Mouse (Mus musculus) kidney, postnatal 0 days (tissue): ENCODE measurements around the gene Lrrc8c. TPM values are rescaled to one million over a fixed set of nuclear protein-coding genes. Genes with fewer than 3 reads are reported as not detected.

Experiments used
- ATAC-seq: fragments of 200-750 bp; cut with Nextera tagmentation; replicated peaks from 2 replicates; pipeline ENCODE4 v1.8.0; 2017; ENCODE audit warnings: low read depth, moderate number of reproducible peaks, moderate TSS enrichment, moderate library complexity; ENCODE audit not compliant: low FRiP score
- DNase-seq: peaks from one replicate; pipeline ENCODE4 v3.0.0-alpha.2; 2016; ENCODE audit warnings: low spot score
- H3K27ac ChIP-seq: fragments of 300-500 bp; sonication (generic); 2 replicates; pipeline ENCODE4 v1.5.1; 2014; ENCODE audit warnings: mild to moderate bottlenecking
- H3K27me3 ChIP-seq: fragments of 300-500 bp; sonication (generic); 2 replicates; pipeline ENCODE4 v1.6.1; 2014; ENCODE audit warnings: low read length, mixed read lengths; ENCODE audit not compliant: insufficient read depth
- H3K36me3 ChIP-seq: fragments of 300-500 bp; sonication (generic); 2 replicates; pipeline ENCODE4 v1.6.1; 2014; ENCODE audit warnings: low read length, mixed read lengths; ENCODE audit not compliant: insufficient read depth
- H3K4me1 ChIP-seq: fragments of 300-500 bp; sonication (generic); replicated peaks from 2 replicates; pipeline ENCODE4 v1.6.1; 2014; ENCODE audit warnings: antibody characterized with exemption, low read length, mixed read lengths; ENCODE audit not compliant: insufficient read depth
- H3K4me2 ChIP-seq: fragments of 300-500 bp; sonication (generic); 2 replicates; pipeline ENCODE4 v1.6.1; 2014; ENCODE audit warnings: mild to moderate bottlenecking, low read length, moderate library complexity, mixed read lengths
- H3K4me3 ChIP-seq: fragments of 300-500 bp; sonication (generic); replicated peaks from 2 replicates; pipeline ENCODE4 v1.5.1; 2014; ENCODE audit warnings: low read depth, low read length
- H3K9ac ChIP-seq: fragments of 300-500 bp; sonication (generic); 2 replicates; pipeline ENCODE4 v1.6.1; 2014; ENCODE audit warnings: low read depth, low read length
- H3K9me3 ChIP-seq: fragments of 300-500 bp; sonication (generic); replicated peaks from 2 replicates; pipeline ENCODE4 v1.6.1; 2016; ENCODE audit warnings: low read length, inconsistent platforms, mixed read lengths
- CTCF ChIP-seq: IDR thresholded peaks from 2 replicates; pipeline ENCODE4 v1.5.1; 2016; ENCODE audit warnings: antibody characterized with exemption, low read depth, mild to moderate bottlenecking, moderate library complexity
- WGBS: fragments of 180-500 bp; shearing (Covaris S2); extraction: QIAGEN DNeasy Blood & Tissue Kit; methylation state at CpG from one replicate; pipeline ENCODE4 v1.1.7; 2014; 5-methylcytosine and 5-hydroxymethylcytosine counted together
- polyA plus RNA-seq: library from polyadenylated mRNA; unstranded; fragments of >200 nt; fragmentation: Nextera tagmentation; extraction: Ambion mirVana; gene quantifications from 2 replicates; pipeline ENCODE4 v1.2.1, GENCODE M21; 2015

Gene Lrrc8c
- polyA plus RNA-seq, 1 experiment from 2014 or later, result 14.8 TPM

- no peak overlapping the region for H3K27ac ChIP-seq
- H3K9ac ChIP-seq, result no peak overlapping the region
- no peaks in the 10 kb centered on the region for H3K27me3 ChIP-seq
- ATAC-seq (no peak), DNase-seq (no peak)
- no peak overlapping the region for H3K4me2 ChIP-seq
- H3K4me1 ChIP-seq, result no peaks in the 10 kb centered on the region
- WGBS, result 64% methylated on average over 6 of the region's 6 CpGs
- no peaks in the 10 kb centered on the region for H3K36me3 ChIP-seq
- no peak overlapping the region for H3K4me3 ChIP-seq
- H3K9me3 ChIP-seq, result no peaks in the 10 kb centered on the region
- TF ChIP-seq CTCF, result no peak
Measured at GRCm38 (mm10) chr5:105568043-105568747, 49.0 kb downstream of the Lrrc8c start.

- Histone ChIP-seq H3K4me1 (no peaks in the 10 kb centered on the region), H3K27me3 (no peaks in the 10 kb centered on the region), H3K27ac (no peak overlapping the region), H3K9ac (no peak overlapping the region), H3K4me3 (no peak overlapping the region), H3K4me2 (no peak overlapping the region), H3K9me3 (no peaks in the 10 kb centered on the region), H3K36me3 (no peaks in the 10 kb centered on the region)
- WGBS, result 93% methylated on average over 2 of the region's 2 CpGs
- ATAC-seq, result no peak
- DNase-seq, result no peak
- no peak for TF ChIP-seq CTCF
Measured at GRCm38 (mm10) chr5:105569168-105569567, 50.0 kb downstream of the Lrrc8c start.

GRCm38 (mm10) chr5:105572160-105572692 lies 53.0 kb downstream of the Lrrc8c start:
- H3K27ac ChIP-seq, result no peak overlapping the region
- no peak for TF ChIP-seq CTCF
- DNase-seq, result peak; percentile 41
- no peak overlapping the region for H3K9ac ChIP-seq
- H3K4me3 ChIP-seq, result no peak overlapping the region
- no peaks in the 10 kb centered on the region for H3K36me3 ChIP-seq
- no peaks in the 10 kb centered on the region for H3K9me3 ChIP-seq
- no peaks in the 10 kb centered on the region for H3K4me1 ChIP-seq
- no peak; the same call in 1 of the 2 replicates for ATAC-seq
- H3K27me3 ChIP-seq, result no peaks in the 10 kb centered on the region
- 42% methylated on average over 5 of the region's 5 CpGs for WGBS
- no peak overlapping the region for H3K4me2 ChIP-seq

GRCm38 (mm10) chr5:105572876-105573275 lies 53.7 kb downstream of the Lrrc8c start:
- no peak for TF ChIP-seq CTCF
- Histone ChIP-seq H3K27ac (no peak overlapping the region), H3K9me3 (no peaks in the 10 kb centered on the region), H3K36me3 (no peaks in the 10 kb centered on the region), H3K9ac (no peak overlapping the region), H3K4me1 (no peaks in the 10 kb centered on the region), H3K27me3 (no peaks in the 10 kb centered on the region), H3K4me2 (no peak overlapping the region), H3K4me3 (no peak overlapping the region)
- no peak for DNase-seq
- WGBS, result 41% methylated on average over 7 of the region's 7 CpGs
- ATAC-seq, result no peak

- Histone ChIP-seq H3K9ac (no peak overlapping the region), H3K9me3 (no peaks in the 10 kb centered on the region), H3K4me3 (no peak overlapping the region), H3K4me2 (no peak overlapping the region), H3K27ac (no peak overlapping the region), H3K36me3 (no peaks in the 10 kb centered on the region), H3K27me3 (no peaks in the 10 kb centered on the region), H3K4me1 (no peaks in the 10 kb centered on the region)
- no peak for ATAC-seq
- no peak for DNase-seq
- 84% methylated on average over 5 of the region's 5 CpGs for WGBS
- TF ChIP-seq CTCF, result no peak
Measured at GRCm38 (mm10) chr5:105574835-105575234, 55.6 kb downstream of the Lrrc8c start.

GRCm38 (mm10) chr5:105575839-105576238 lies 56.7 kb downstream of the Lrrc8c start:
- no peak overlapping the region for H3K4me3 ChIP-seq
- no peak for ATAC-seq
- TF ChIP-seq CTCF, result no peak
- no peak overlapping the region for H3K4me2 ChIP-seq
- no peaks in the 10 kb centered on the region for H3K36me3 ChIP-seq
- 65% methylated on average over 6 of the region's 6 CpGs for WGBS
- no peaks in the 10 kb centered on the region for H3K27me3 ChIP-seq
- H3K27ac ChIP-seq, result no peak overlapping the region
- DNase-seq, result no peak
- H3K9ac ChIP-seq, result no peak overlapping the region
- H3K9me3 ChIP-seq, result no peaks in the 10 kb centered on the region
- no peaks in the 10 kb centered on the region for H3K4me1 ChIP-seq
